Mouse (Mus musculus): Measurements from ENCODE around the gene Zscan4e.
"Not testable (repeated sequence)": the region's sequence is repeated elsewhere in the genome, so short reads cannot be mapped to it uniquely, and the experiment has no call there.

Zscan4e gene

GRCm38 (mm10) chr7:11310582-11310981 is at the start of gene Zscan4e:
TSS of gene Zscan4e (minus strand) at chr7:11310682.
- DNase-seq (ENCODE audit: low read depth), result not testable (repeated sequence)
